Mouse (Mus musculus): ENCODE results near the gene Adamts7. TPM values are rescaled to one million over a fixed set of nuclear protein-coding genes. Genes with fewer than 3 reads are reported as not detected.

Gene Adamts7
- polyA plus RNA-seq, 1 experiment from 2014 or later = 3.2 TPM

DNA sequence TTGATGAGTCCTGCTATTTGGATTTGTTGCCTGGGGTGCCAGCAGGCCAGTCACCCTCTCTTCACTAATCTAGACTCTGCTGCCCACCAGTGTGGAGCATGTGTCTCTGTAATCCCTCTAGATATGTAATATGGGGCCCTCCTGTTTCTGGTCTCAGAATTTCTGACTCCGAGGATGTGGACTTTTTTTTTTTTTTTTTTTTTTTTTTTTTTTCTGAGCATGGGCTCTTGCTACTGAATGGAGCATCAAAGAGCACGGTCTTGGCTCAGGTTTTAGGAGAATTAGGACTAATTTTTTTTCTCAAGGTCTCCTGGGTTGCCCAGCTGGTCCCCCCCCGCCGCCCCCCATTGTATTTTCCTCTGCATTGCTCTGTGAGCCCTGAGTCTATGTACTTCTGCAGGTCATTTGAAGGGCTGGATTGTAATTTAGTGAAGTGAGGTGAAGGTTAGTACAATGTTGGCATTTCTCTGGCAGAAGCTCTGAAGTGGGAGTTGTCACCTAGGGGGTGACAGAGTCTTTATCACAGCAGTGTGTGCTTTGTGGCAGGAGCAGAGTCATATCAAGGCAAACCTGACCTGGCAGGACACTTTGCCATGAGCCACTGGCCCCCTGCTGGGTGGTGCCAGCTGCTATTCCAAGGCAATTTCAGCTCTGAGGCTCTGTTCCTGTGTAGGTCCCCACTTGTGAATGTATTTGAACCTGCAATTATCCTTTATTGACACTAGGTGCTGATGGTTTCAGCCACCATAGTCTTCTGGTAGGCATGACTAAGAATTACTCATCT is 2.0 kb downstream of the Adamts7 start:
- Histone ChIP-seq H3K9me3 (ENCODE audit: control insufficient read depth, low read length) (no peaks in the 10 kb centered on the region), H3K9ac (ENCODE audit: low read length) (no peak overlapping the region), H3K4me1 (replicated peaks; ENCODE audit: control insufficient read depth, insufficient read depth) (no peaks in the 10 kb centered on the region), H3K27ac (replicated peaks) (no peak overlapping the region), H3K4me3 (ENCODE audit: low read depth, low read length) (no peak overlapping the region), H3K36me3 (ENCODE audit: control insufficient read depth, insufficient read depth, low read length) (no peaks in the 10 kb centered on the region), H3K4me2 (replicated peaks; ENCODE audit: low read depth) (0 out of 2 replicates have a peak overlapping the region, but pooled peaks have one; percentile 3), H3K27me3 (ENCODE audit: control insufficient read depth, insufficient read depth, low read length) (no peaks in the 10 kb centered on the region)
- no peak for DNase-seq (ENCODE audit: low spot score)
- WGBS = 66% methylated on average over 4 of the region's 4 CpGs
- no peak for ATAC-seq (ENCODE audit: low FRiP score, low TSS enrichment)
- TF ChIP-seq EP300 (optimal IDR thresholded peaks at IDR 0.05) = no peak
- peak; percentile 14 for TF ChIP-seq CTCF (IDR thresholded peaks at IDR 0.05; ENCODE audit: low read depth)

DNA sequence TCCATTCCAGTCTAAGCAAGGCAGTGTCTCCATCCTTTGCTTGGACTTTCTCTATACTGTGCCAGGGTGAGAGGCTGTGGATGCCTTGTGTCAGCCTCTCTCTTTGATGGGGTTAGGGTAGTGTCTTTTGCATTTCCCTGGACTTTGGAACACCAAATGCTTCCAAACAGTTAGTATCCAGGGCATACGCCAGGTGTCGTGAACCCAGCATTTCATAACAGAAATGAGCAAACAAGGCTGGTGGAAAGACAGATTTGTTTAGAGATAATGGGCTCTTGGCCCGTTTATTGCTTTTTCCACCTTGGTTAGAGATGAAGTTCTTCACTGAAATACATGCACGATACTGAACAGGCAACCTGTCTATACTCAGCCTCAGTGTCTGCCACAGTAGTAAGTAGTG is 2.7 kb downstream of the Adamts7 start:
- no peaks in the 10 kb centered on the region for H3K9me3 ChIP-seq (ENCODE audit: control insufficient read depth, low read length)
- H3K4me1 ChIP-seq (replicated peaks; ENCODE audit: control insufficient read depth, insufficient read depth) = no peaks in the 10 kb centered on the region
- no peak for ATAC-seq (ENCODE audit: low FRiP score, low TSS enrichment)
- H3K36me3 ChIP-seq (ENCODE audit: control insufficient read depth, insufficient read depth, low read length) = no peaks in the 10 kb centered on the region
- no peak overlapping the region for H3K9ac ChIP-seq (ENCODE audit: low read length)
- no peak overlapping the region for H3K4me2 ChIP-seq (replicated peaks; ENCODE audit: low read depth)
- no peak overlapping the region for H3K4me3 ChIP-seq (ENCODE audit: low read depth, low read length)
- 65% methylated on average over 4 of the region's 4 CpGs for WGBS
- no peak for DNase-seq (ENCODE audit: low spot score)
- no peaks in the 10 kb centered on the region for H3K27me3 ChIP-seq (ENCODE audit: control insufficient read depth, insufficient read depth, low read length)
- TF ChIP-seq CTCF (IDR thresholded peaks at IDR 0.05; ENCODE audit: low read depth) = no peak
- TF ChIP-seq EP300 (optimal IDR thresholded peaks at IDR 0.05) = no peak
- H3K27ac ChIP-seq (replicated peaks) = no peak overlapping the region

DNA sequence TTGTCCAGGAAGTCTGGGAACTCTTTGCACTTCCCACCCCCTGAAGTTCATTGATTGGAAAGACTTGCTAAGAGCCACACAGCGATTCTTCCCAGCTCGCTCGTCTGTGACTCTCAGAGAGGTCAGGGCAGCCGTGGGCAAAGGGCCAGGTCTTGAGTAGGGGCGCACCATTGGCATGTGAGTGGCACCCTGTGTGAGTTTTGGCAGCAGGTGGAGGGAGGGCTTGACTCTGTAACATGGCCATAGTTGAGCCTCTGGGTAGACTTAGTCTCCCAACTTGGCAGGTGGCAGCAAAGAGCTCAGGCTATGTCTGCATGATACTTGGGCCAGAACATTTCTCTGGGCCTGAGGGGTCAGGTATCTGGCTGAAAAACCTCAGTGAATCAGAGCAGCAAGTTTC is 3.7 kb downstream of the Adamts7 start:
- Histone ChIP-seq H3K9me3 (ENCODE audit: control insufficient read depth, low read length) (no peaks in the 10 kb centered on the region), H3K27ac (replicated peaks) (no peak overlapping the region), H3K27me3 (ENCODE audit: control insufficient read depth, insufficient read depth, low read length) (no peaks in the 10 kb centered on the region), H3K4me2 (replicated peaks; ENCODE audit: low read depth) (no peak overlapping the region), H3K9ac (ENCODE audit: low read length) (no peak overlapping the region), H3K4me3 (ENCODE audit: low read depth, low read length) (no peak overlapping the region), H3K36me3 (ENCODE audit: control insufficient read depth, insufficient read depth, low read length) (no peaks in the 10 kb centered on the region), H3K4me1 (replicated peaks; ENCODE audit: control insufficient read depth, insufficient read depth) (no peaks in the 10 kb centered on the region)
- 70% methylated on average over 5 of the region's 5 CpGs for WGBS
- ATAC-seq (ENCODE audit: low FRiP score, low TSS enrichment) (no peak), DNase-seq (ENCODE audit: low spot score) (no peak)
- TF ChIP-seq CTCF (IDR thresholded peaks at IDR 0.05; ENCODE audit: low read depth) = no peak
- TF ChIP-seq EP300 (optimal IDR thresholded peaks at IDR 0.05) = no peak

DNA sequence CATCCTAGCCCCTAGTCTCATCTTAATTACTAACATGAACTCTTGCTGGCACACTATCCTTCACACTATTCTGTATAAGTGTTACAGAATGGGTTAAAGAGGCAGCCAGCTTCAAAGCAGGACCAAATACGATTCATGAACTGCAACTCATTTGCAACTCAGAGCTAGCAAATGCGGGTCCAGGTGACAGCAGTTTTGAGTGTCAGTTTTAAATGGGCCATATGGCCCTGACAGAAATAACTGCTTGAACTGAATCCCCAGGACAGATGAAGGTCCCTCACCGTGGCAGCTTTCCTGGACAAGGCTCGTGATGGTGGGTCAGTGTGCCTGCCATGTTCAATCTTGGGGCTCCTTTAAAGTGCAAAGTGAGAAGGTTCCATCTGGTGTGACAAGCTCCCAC is 7.1 kb downstream of the Adamts7 start:
- ATAC-seq (ENCODE audit: low FRiP score, low TSS enrichment) = no peak
- no peak overlapping the region for H3K9ac ChIP-seq (ENCODE audit: low read length)
- no peak for TF ChIP-seq CTCF (IDR thresholded peaks at IDR 0.05; ENCODE audit: low read depth)
- no peak for TF ChIP-seq EP300 (optimal IDR thresholded peaks at IDR 0.05)
- no peak for DNase-seq (ENCODE audit: low spot score)
- H3K4me1 ChIP-seq (replicated peaks; ENCODE audit: control insufficient read depth, insufficient read depth) = no peaks in the 10 kb centered on the region
- 73% methylated on average over 4 of the region's 4 CpGs for WGBS
- H3K4me2 ChIP-seq (replicated peaks; ENCODE audit: low read depth) = no peak overlapping the region
- H3K9me3 ChIP-seq (ENCODE audit: control insufficient read depth, low read length) = no peaks in the 10 kb centered on the region
- no peaks in the 10 kb centered on the region for H3K36me3 ChIP-seq (ENCODE audit: control insufficient read depth, insufficient read depth, low read length)
- no peak overlapping the region for H3K4me3 ChIP-seq (ENCODE audit: low read depth, low read length)
- no peaks in the 10 kb centered on the region for H3K27me3 ChIP-seq (ENCODE audit: control insufficient read depth, insufficient read depth, low read length)
- H3K27ac ChIP-seq (replicated peaks) = no peak overlapping the region

DNA sequence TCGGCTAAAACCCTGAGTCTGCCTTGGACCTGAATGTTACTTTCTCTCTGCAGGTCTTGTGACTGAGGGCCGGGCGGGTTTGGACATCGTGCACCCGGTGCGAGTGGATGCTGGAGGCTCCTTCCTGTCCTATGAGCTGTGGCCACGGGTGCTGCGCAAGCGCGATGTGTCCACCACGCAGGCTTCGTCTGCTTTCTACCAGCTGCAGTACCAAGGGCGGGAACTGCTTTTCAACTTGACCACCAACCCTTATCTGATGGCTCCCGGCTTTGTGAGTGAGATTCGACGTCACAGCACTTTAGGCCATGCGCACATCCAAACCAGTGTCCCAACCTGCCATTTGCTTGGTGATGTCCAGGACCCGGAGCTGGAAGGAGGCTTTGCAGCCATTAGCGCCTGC is 8.6 kb downstream of the Adamts7 start:
- no peaks in the 10 kb centered on the region for H3K36me3 ChIP-seq (ENCODE audit: control insufficient read depth, insufficient read depth, low read length)
- no peak overlapping the region for H3K4me2 ChIP-seq (replicated peaks; ENCODE audit: low read depth)
- DNase-seq (ENCODE audit: low spot score) = no peak
- WGBS = 97% methylated on average over 19 of the region's 19 CpGs
- no peak overlapping the region for H3K27ac ChIP-seq (replicated peaks)
- no peak overlapping the region for H3K4me3 ChIP-seq (ENCODE audit: low read depth, low read length)
- no peaks in the 10 kb centered on the region for H3K27me3 ChIP-seq (ENCODE audit: control insufficient read depth, insufficient read depth, low read length)
- no peak overlapping the region for H3K9ac ChIP-seq (ENCODE audit: low read length)
- H3K4me1 ChIP-seq (replicated peaks; ENCODE audit: control insufficient read depth, insufficient read depth) = no peaks in the 10 kb centered on the region
- H3K9me3 ChIP-seq (ENCODE audit: control insufficient read depth, low read length) = no peaks in the 10 kb centered on the region
- TF ChIP-seq EP300 (optimal IDR thresholded peaks at IDR 0.05) = no peak
- TF ChIP-seq CTCF (IDR thresholded peaks at IDR 0.05; ENCODE audit: low read depth) = no peak
- no peak for ATAC-seq (ENCODE audit: low FRiP score, low TSS enrichment)

DNA sequence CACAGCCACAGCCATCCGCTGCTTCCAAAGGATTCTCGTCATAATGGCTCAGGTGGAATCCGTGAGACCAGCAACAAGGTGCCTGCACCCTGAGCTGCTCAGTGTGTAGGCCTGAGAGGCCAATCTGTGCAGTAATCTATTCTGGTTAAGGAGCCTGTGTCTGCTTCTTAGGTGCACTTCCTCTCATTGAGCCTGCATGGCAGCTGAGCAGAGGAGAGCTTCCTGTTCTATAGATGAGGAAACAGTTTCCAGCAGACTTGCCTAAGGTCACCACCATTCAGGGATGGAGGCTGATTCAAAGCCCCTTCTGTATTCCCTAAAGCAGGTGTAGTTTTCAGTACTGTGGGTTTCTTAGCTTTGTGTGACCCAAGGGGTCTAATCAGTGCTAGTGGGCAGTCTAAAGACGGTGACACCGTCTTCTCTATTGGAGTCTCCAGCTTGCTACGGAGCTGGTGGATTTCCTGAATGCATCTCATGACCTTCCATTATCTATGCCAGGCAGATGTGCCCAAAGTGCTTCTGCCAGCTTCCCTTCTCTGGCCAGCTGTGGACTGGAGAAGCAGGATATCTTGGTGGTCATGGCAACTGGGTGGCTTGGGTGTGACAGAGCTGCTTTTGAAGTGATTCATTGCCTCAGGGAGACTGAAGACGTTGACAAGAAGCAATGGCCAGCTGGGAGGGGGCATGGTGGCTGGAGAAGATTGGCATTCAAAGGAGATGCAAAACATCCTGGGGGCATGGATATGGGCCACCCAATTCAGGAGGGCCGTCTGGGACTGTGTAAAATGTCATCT is 9.9 kb downstream of the Adamts7 start:
- no peak overlapping the region for H3K9ac ChIP-seq (ENCODE audit: low read length)
- no peak overlapping the region for H3K4me3 ChIP-seq (ENCODE audit: low read depth, low read length)
- H3K27me3 ChIP-seq (ENCODE audit: control insufficient read depth, insufficient read depth, low read length) = no peaks in the 10 kb centered on the region
- no peaks in the 10 kb centered on the region for H3K9me3 ChIP-seq (ENCODE audit: control insufficient read depth, low read length)
- no peak for ATAC-seq (ENCODE audit: low FRiP score, low TSS enrichment)
- no peak overlapping the region for H3K4me2 ChIP-seq (replicated peaks; ENCODE audit: low read depth)
- no peak overlapping the region for H3K27ac ChIP-seq (replicated peaks)
- TF ChIP-seq EP300 (optimal IDR thresholded peaks at IDR 0.05) (no peak), CTCF (IDR thresholded peaks at IDR 0.05; ENCODE audit: low read depth) (no peak)
- no peak for DNase-seq (ENCODE audit: low spot score)
- WGBS = 79% methylated on average over 8 of the region's 8 CpGs
- H3K4me1 ChIP-seq (replicated peaks; ENCODE audit: control insufficient read depth, insufficient read depth) = no peaks in the 10 kb centered on the region
- H3K36me3 ChIP-seq (ENCODE audit: control insufficient read depth, insufficient read depth, low read length) = no peaks in the 10 kb centered on the region
